Mouse (Mus musculus) CD8-positive naive resting alpha-beta T cell, adult 57 days (primary cell): ENCODE results near the gene Zfp831. TPM values are rescaled to one million over a fixed set of nuclear protein-coding genes. Genes with fewer than 3 reads are reported as not detected.

Experiments used
- total RNA-seq: library from RNA; stranded (reverse); gene quantifications from one replicate; pipeline ENCODE4 v1.2.4, GENCODE M21; 2023

The Zfp831 gene
- 37.2 TPM for total RNA-seq

DNA sequence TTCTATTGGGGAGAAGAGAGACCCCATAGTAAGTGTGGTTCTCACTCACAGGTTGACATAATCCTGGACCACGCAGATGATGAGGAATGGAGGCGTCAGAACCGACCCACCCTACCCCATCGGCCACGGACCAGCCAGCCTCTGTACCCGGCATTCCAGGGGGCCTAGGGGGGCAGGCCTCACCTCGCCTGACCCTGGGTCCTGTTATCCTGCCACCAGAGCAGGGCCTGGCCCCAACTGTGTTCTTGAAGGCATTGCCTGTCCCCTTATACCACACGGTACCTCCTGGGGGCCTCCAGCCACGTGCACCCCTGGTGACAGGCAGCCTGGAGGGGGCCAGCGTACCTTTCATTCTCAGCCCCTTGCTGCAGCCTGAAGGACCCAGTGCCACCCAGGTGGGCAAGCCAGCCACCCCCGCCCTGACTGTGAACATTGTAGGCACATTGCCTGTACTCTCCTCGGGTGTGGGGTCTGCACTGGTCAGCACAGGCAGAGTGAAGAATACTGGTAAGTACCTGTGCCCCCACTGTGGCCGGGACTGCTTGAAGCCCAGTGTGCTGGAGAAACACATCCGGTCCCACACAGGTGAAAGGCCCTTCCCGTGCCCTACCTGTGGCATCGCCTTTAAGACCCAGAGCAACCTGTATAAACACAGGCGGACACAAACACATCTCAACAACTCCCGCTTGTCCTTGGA is at the start of gene Zfp831:
Gene Zfp831, plus strand, starts transcription at position 87 of the 697 bp plus-strand sequence.

Other genes with a start within 250 kb of the Zfp831 start
- 50.0 TPM for gene Nelfcd, start 227.7 kb upstream of the Zfp831 start, total RNA-seq
- 46.5 TPM for gene Ctsz, start 204.5 kb upstream of the Zfp831 start, total RNA-seq
- gene Tubb1, start 192.8 kb upstream of the Zfp831 start, total RNA-seq = 0.37 TPM
- gene Atp5e, start 179.4 kb upstream of the Zfp831 start, total RNA-seq = 221 TPM
- gene Prelid3b, start 170.5 kb upstream of the Zfp831 start, total RNA-seq = 39.7 TPM
- gene Edn3, start 117.1 kb downstream of the Zfp831 start, total RNA-seq = not detected